In genomic region chr16:97272035-97272631, GRCm38 (mm10) we compare ENCODE assay signal across 8 mouse cellular contexts.
DNase-seq lines count a peak whose midpoint lies in the region; ATAC-seq and TF ChIP-seq lines count a peak whose summit lies in the region.

No protein-coding gene starts in this region.

- H3K4me1 ChIP-seq in E14TG2a.4 (replicated peaks; ENCODE audit: low read depth, low read length): peaks cover 10% of the 10 kb centered on the region; the same call in 1 of the 2 replicates
- H3K4me1 ChIP-seq in forebrain, embryonic 13.5 days: peaks cover 2% of the 10 kb centered on the region; the same call in 1 of the 2 replicates
- no peaks in the 10 kb centered on the region for H3K4me1 ChIP-seq in liver, postnatal 0 days (ENCODE audit: insufficient read depth)
- no peaks in the 10 kb centered on the region for H3K4me1 ChIP-seq in neural tube, embryonic 14.5 days (ENCODE audit: control insufficient read depth, insufficient read depth, low read length)

- peak overlapping the region; percentile 55 for H3K4me2 ChIP-seq in forebrain, embryonic 13.5 days
- H3K4me2 ChIP-seq in liver, postnatal 0 days (ENCODE audit: low read depth, low read length): no peak overlapping the region
- peak overlapping the region; percentile 36; the same call in 1 of the 2 replicates for H3K4me2 ChIP-seq in neural tube, embryonic 14.5 days (ENCODE audit: low read depth, low read length)

- TF ChIP-seq CTCF in E14TG2a.4 (conservative IDR thresholded peaks at IDR 0.05; ENCODE audit: low read length): peak; percentile 86
- peak; percentile 89 for TF ChIP-seq CTCF in liver, postnatal 0 days (IDR thresholded peaks at IDR 0.05; ENCODE audit: low read depth)

- H3K4me3 ChIP-seq in E14TG2a.4 (replicated peaks; ENCODE audit: low read length): no peak overlapping the region; the same call in 1 of the 2 replicates
- H3K4me3 ChIP-seq in forebrain, embryonic 13.5 days: peak overlapping the region; percentile 15; the same call in 1 of the 2 replicates
- H3K4me3 ChIP-seq in liver, postnatal 0 days (ENCODE audit: low read depth, low read length): no peak overlapping the region
- H3K4me3 ChIP-seq in neural tube, embryonic 14.5 days (ENCODE audit: low read depth, low read length): 0 out of 2 replicates have a peak overlapping the region, but pooled peaks have one; percentile 2

- no peaks in the 10 kb centered on the region for H3K9me3 ChIP-seq in E14TG2a.4 (ENCODE audit: low read length)
- no peaks in the 10 kb centered on the region for H3K9me3 ChIP-seq in forebrain, embryonic 13.5 days (replicated peaks)
- no peaks in the 10 kb centered on the region for H3K9me3 ChIP-seq in liver, postnatal 0 days (ENCODE audit: low read length)
- H3K9me3 ChIP-seq in neural tube, embryonic 14.5 days (ENCODE audit: control insufficient read depth, low read length): no peaks in the 10 kb centered on the region

- no peak for TF ChIP-seq EP300 in liver, postnatal 0 days (IDR thresholded peaks at IDR 0.05; ENCODE audit: low read depth)

- intact Hi-C loops in heart, postnatal 36 days (cut with DNase I): loop anchor here (1.0 to 2.0 kb wide), 2 partner anchors 376 to 419 kb away; no protein-coding TSS in a partner anchor

- ATAC-seq in forebrain, embryonic 13.5 days: peak; percentile 95
- ATAC-seq in liver, postnatal 0 days: peak; percentile 41; the same call in 1 of the 2 replicates
- peak; percentile 97 for ATAC-seq in neural tube, embryonic 14.5 days (ENCODE audit: low read depth)

- H3K27me3 ChIP-seq in E14TG2a.4 (ENCODE audit: insufficient read depth, low read length): no peaks in the 10 kb centered on the region
- H3K27me3 ChIP-seq in forebrain, embryonic 13.5 days: no peaks in the 10 kb centered on the region
- H3K27me3 ChIP-seq in liver, postnatal 0 days (ENCODE audit: insufficient read depth, low read length): no peaks in the 10 kb centered on the region
- no peaks in the 10 kb centered on the region for H3K27me3 ChIP-seq in neural tube, embryonic 14.5 days (ENCODE audit: control insufficient read depth, insufficient read depth, low read length)

- peak overlapping the region; percentile 49; the same call in 1 of the 2 replicates for H3K9ac ChIP-seq in forebrain, embryonic 13.5 days
- H3K9ac ChIP-seq in liver, postnatal 0 days (replicated peaks): no peak overlapping the region
- no peak overlapping the region for H3K9ac ChIP-seq in neural tube, embryonic 14.5 days (replicated peaks; ENCODE audit: low read depth, low read length)

- 9% methylated on average over 12 of the region's 12 CpGs for WGBS in forebrain, embryonic 13.5 days
- WGBS in liver, postnatal 0 days (ENCODE audit: insufficient replicate concordance): 11% methylated on average over 12 of the region's 12 CpGs
- 10% methylated on average over 12 of the region's 12 CpGs for WGBS in neural tube, embryonic 14.5 days

- no peak overlapping the region for H3K27ac ChIP-seq in forebrain, embryonic 13.5 days
- no peak overlapping the region for H3K27ac ChIP-seq in liver, postnatal 0 days (ENCODE audit: low read depth)
- no peak overlapping the region for H3K27ac ChIP-seq in neural tube, embryonic 14.5 days (ENCODE audit: low read depth, low read length)

- DNase-seq in c-Kit-positive CD71-positive TER-119-positive erythroid progenitor cells, embryonic 14.5 days (ENCODE audit: low spot score): peak; percentile 37
- DNase-seq in heart, postnatal 36 days: peak; percentile 54 to 78
- DNase-seq in layer of hippocampus, adult 11-12 months (ENCODE audit: low spot score): peak; percentile 82
- DNase-seq in liver, postnatal 0 days: peak; percentile 74
- peak; percentile 57 for DNase-seq in telencephalon, adult 2 months (ENCODE audit: low read depth, low spot score)

- no peaks in the 10 kb centered on the region for H3K36me3 ChIP-seq in E14TG2a.4 (ENCODE audit: insufficient read depth, low read length)
- no peaks in the 10 kb centered on the region for H3K36me3 ChIP-seq in forebrain, embryonic 13.5 days (ENCODE audit: poor library complexity, severe bottlenecking)
- H3K36me3 ChIP-seq in liver, postnatal 0 days (replicated peaks; ENCODE audit: insufficient read depth, low read length): no peaks in the 10 kb centered on the region
- no peaks in the 10 kb centered on the region for H3K36me3 ChIP-seq in neural tube, embryonic 14.5 days (ENCODE audit: control insufficient read depth, insufficient read depth, low read length)

Comparison
In these comparisons a context has a peak if more than half of its experiments do, and no peak if none do; other contexts are left out.
1. H3K4me3 ChIP-seq: peak in forebrain, embryonic 13.5 days (single experiment) and neural tube, embryonic 14.5 days (single experiment); none in E14TG2a.4 (single experiment) and liver, postnatal 0 days (single experiment).
2. ATAC-seq: peak in every context shown above with its lines; median percentile 97 in neural tube, embryonic 14.5 days; 95 in forebrain, embryonic 13.5 days; 41 in liver, postnatal 0 days.
3. Peak in every context shown above with its lines, with median percentiles within 50 percentile points of each other: DNase-seq.